ENCODE assay signal across 30 mouse cellular contexts in genomic region chr1:27298586-27298985, GRCm38 (mm10).
DNase-seq lines count a peak whose midpoint lies in the region; ATAC-seq and TF ChIP-seq lines count a peak whose summit lies in the region.
"Had no signal": no experiment of that assay in that cellular context is flagged by ENCODE, and none has a peak within 500 bp of the region (broad histone marks: within the 10 kb centered on the region; RNA-seq: fewer than 3 reads in every experiment).

No protein-coding gene starts in this region.

- no peak overlapping the region for H3K4me3 ChIP-seq in forebrain, postnatal 0 days (ENCODE audit: low read depth, low read length)
- no peak overlapping the region for H3K4me3 ChIP-seq in forebrain, embryonic 11.5 days (ENCODE audit: low read depth, low read length)
- H3K4me3 ChIP-seq in layer of hippocampus, adult 2 months, result no peak overlapping the region
- no peak overlapping the region for H3K4me3 ChIP-seq in midbrain, embryonic 14.5 days (replicated peaks; ENCODE audit: low read depth, low read length)
- H3K4me3 ChIP-seq: embryonic facial prominence, embryonic 13.5 days; embryonic facial prominence, embryonic 15.5 days; erythroblast, embryonic 14.5 days; forebrain, embryonic 10.5 days; forebrain, embryonic 13.5 days; forebrain, embryonic 15.5 days had no signal

- no peaks in the 10 kb centered on the region for H3K4me1 ChIP-seq in forebrain, postnatal 0 days (ENCODE audit: insufficient read depth)
- no peaks in the 10 kb centered on the region for H3K4me1 ChIP-seq in forebrain, embryonic 11.5 days (replicated peaks; ENCODE audit: control insufficient read depth, insufficient read depth, low read length)
- H3K4me1 ChIP-seq in midbrain, embryonic 14.5 days (ENCODE audit: control insufficient read depth, insufficient read depth, low read length), result no peaks in the 10 kb centered on the region
- H3K4me1 ChIP-seq: embryonic facial prominence, embryonic 13.5 days; embryonic facial prominence, embryonic 15.5 days; forebrain, embryonic 10.5 days; forebrain, embryonic 13.5 days; forebrain, embryonic 15.5 days had no signal

- peak; percentile 6 for DNase-seq in forebrain, postnatal 0 days
- DNase-seq in forebrain, embryonic 11.5 days (ENCODE audit: low spot score), result no peak
- DNase-seq in layer of hippocampus, adult 2 months (ENCODE audit: low spot score in 2 of 2), result peak in 1 of 2 experiments; percentile 9
- DNase-seq in layer of hippocampus, postnatal 25 days (ENCODE audit: extremely low spot score in 1 of 2, low spot score in 1 of 2), result no peak
- DNase-seq in left cerebral cortex, adult 11 months (ENCODE audit: low spot score), result peak; percentile 4
- no peak for DNase-seq in left cerebral cortex, adult 8-10 months (ENCODE audit: low spot score in 2 of 2)
- peak; percentile 58 for DNase-seq in telencephalon, adult 2 months (ENCODE audit: low read depth, low spot score)
- no peak for DNase-seq in midbrain, embryonic 14.5 days
- DNase-seq: adrenal gland, adult 8-10 months; adrenal gland, postnatal 14 days; adrenal gland, postnatal 36 days; B cell, adult 2 months; cerebellum, adult 11 months; cerebellum, adult 18-20 months; cerebellum, adult 8-10 months; cerebellum, adult 9-11 months; cerebellum, postnatal 14 days; cerebellum, postnatal 36 days; embryo, embryonic 11 days had no signal

- WGBS in forebrain, postnatal 0 days, result 69% methylated on average over 1 of the region's 1 CpGs
- WGBS in forebrain, embryonic 11.5 days, result 88% methylated on average over 1 of the region's 1 CpGs
- 89% methylated on average over 1 of the region's 1 CpGs for WGBS in midbrain, embryonic 14.5 days

- H3K36me3 ChIP-seq in forebrain, postnatal 0 days (ENCODE audit: insufficient read depth), result no peaks in the 10 kb centered on the region
- H3K36me3 ChIP-seq in forebrain, embryonic 11.5 days (ENCODE audit: control insufficient read depth, insufficient read depth, low read length), result no peaks in the 10 kb centered on the region
- no peaks in the 10 kb centered on the region for H3K36me3 ChIP-seq in midbrain, embryonic 14.5 days (ENCODE audit: control insufficient read depth, insufficient read depth, low read length)
- H3K36me3 ChIP-seq: embryonic facial prominence, embryonic 13.5 days; embryonic facial prominence, embryonic 15.5 days; forebrain, embryonic 10.5 days; forebrain, embryonic 15.5 days; G1E had no signal

- no peak overlapping the region for H3K9ac ChIP-seq in forebrain, postnatal 0 days
- no peak overlapping the region for H3K9ac ChIP-seq in forebrain, embryonic 11.5 days (ENCODE audit: low read length)
- H3K9ac ChIP-seq in midbrain, embryonic 14.5 days (replicated peaks; ENCODE audit: low read length), result no peak overlapping the region
- H3K9ac ChIP-seq: embryonic facial prominence, embryonic 13.5 days; embryonic facial prominence, embryonic 15.5 days; forebrain, embryonic 13.5 days; forebrain, embryonic 15.5 days had no signal

- H3K4me2 ChIP-seq in forebrain, postnatal 0 days (ENCODE audit: low read depth), result no peak overlapping the region
- no peak overlapping the region for H3K4me2 ChIP-seq in forebrain, embryonic 11.5 days (ENCODE audit: low read depth, low read length, severe bottlenecking)
- H3K4me2 ChIP-seq in midbrain, embryonic 14.5 days (ENCODE audit: low read length), result no peak overlapping the region
- H3K4me2 ChIP-seq: embryonic facial prominence, embryonic 13.5 days; embryonic facial prominence, embryonic 15.5 days; forebrain, embryonic 13.5 days; forebrain, embryonic 15.5 days had no signal

- no peak overlapping the region for H3K27ac ChIP-seq in forebrain, postnatal 0 days (ENCODE audit: low read depth, low read length)
- H3K27ac ChIP-seq in forebrain, embryonic 11.5 days (ENCODE audit: low read depth, low read length), result no peak overlapping the region
- 0 out of 2 replicates have a peak overlapping the region, but pooled peaks have one; percentile 15 for H3K27ac ChIP-seq in layer of hippocampus, adult 2 months
- no peak overlapping the region for H3K27ac ChIP-seq in midbrain, embryonic 14.5 days (replicated peaks; ENCODE audit: low read depth, low read length)
- H3K27ac ChIP-seq: embryonic facial prominence, embryonic 13.5 days; embryonic facial prominence, embryonic 15.5 days; forebrain, embryonic 10.5 days; forebrain, embryonic 13.5 days; forebrain, embryonic 15.5 days had no signal

- H3K9me3 ChIP-seq in forebrain, postnatal 0 days (ENCODE audit: low read length), result no peaks in the 10 kb centered on the region
- H3K9me3 ChIP-seq in forebrain, embryonic 11.5 days (ENCODE audit: control insufficient read depth, low read length), result no peaks in the 10 kb centered on the region
- no peaks in the 10 kb centered on the region for H3K9me3 ChIP-seq in midbrain, embryonic 14.5 days (ENCODE audit: control insufficient read depth, low read length)
- H3K9me3 ChIP-seq: embryonic facial prominence, embryonic 13.5 days; embryonic facial prominence, embryonic 15.5 days; forebrain, embryonic 10.5 days; forebrain, embryonic 13.5 days; forebrain, embryonic 15.5 days; G1E had no signal

- no peaks in the 10 kb centered on the region for H3K27me3 ChIP-seq in forebrain, postnatal 0 days (ENCODE audit: insufficient read depth, low read length)
- no peaks in the 10 kb centered on the region for H3K27me3 ChIP-seq in forebrain, embryonic 11.5 days (ENCODE audit: control insufficient read depth, insufficient read depth, low read length)
- no peaks in the 10 kb centered on the region for H3K27me3 ChIP-seq in midbrain, embryonic 14.5 days (ENCODE audit: control insufficient read depth, insufficient read depth, low read length)
- H3K27me3 ChIP-seq: CH12.LX; embryonic facial prominence, embryonic 13.5 days; embryonic facial prominence, embryonic 15.5 days; forebrain, embryonic 13.5 days; forebrain, embryonic 15.5 days; Patski had no signal

- no peak for TF ChIP-seq CTCF in forebrain, postnatal 0 days (IDR thresholded peaks at IDR 0.05; ENCODE audit: low read depth)
- TF ChIP-seq CTCF in layer of hippocampus, adult 2 months (conservative IDR thresholded peaks at IDR 0.05), result no peak

- peak; percentile 32; the same call in 1 of the 2 replicates for ATAC-seq in forebrain, postnatal 0 days
- ATAC-seq in forebrain, embryonic 11.5 days (replicated peaks; ENCODE audit: low FRiP score), result no peak
- ATAC-seq in midbrain, embryonic 14.5 days (ENCODE audit: low FRiP score, low TSS enrichment), result no peak
- ATAC-seq: activated CD4-positive, CD25-positive, alpha-beta regulatory T cell, adult 4 months; CD4-positive, CD25-positive, alpha-beta regulatory T cell, adult 4 months; forebrain, embryonic 13.5 days; forebrain, embryonic 15.5 days; Patski had no signal

Comparison
In these comparisons a context has a peak if more than half of its experiments do, and no peak if none do; other contexts are left out.
1. DNase-seq: peak in forebrain, postnatal 0 days (single experiment), left cerebral cortex, adult 11 months (single experiment) and telencephalon, adult 2 months (single experiment); none in forebrain, embryonic 11.5 days (single experiment), layer of hippocampus, postnatal 25 days (0 of 2), left cerebral cortex, adult 8-10 months (0 of 2) and midbrain, embryonic 14.5 days (single experiment).